Mouse (Mus musculus): Measurements from ENCODE around the gene Ncoa3.

DNA sequence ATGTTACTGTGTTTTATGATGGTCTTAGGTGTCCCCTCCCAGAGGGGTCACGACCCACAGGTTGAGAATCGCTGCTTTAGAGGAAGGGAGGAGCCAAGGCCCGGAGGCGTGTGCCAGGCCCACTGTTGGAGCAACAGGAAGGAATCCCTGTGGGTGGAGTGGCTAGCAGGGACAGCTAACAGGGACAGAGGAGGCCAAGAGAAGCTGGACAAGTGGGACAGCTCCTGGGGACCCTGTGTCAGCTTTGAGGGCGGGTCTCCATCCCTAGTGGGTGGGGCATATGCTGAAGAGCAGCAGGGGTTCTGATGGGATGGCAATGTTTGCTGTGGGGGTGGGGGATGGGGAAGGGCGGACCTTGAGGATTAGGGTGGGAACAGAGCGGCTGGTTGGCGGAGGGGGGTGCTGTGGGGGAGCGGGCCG is 119.4 kb downstream of the Ncoa3 start:
- TF ChIP-seq CTCF (IDR thresholded peaks at IDR 0.05; ENCODE audit: control insufficient read depth, insufficient read depth, low read length) (no peak), POLR2A (IDR thresholded peaks at IDR 0.05; ENCODE audit: borderline replicate concordance, control insufficient read depth, low read depth, low read length) (no peak)
